Mouse (Mus musculus) liver, postnatal 0 days (tissue): ENCODE data around the gene Adprhl2. TPM values are rescaled to one million over a fixed set of nuclear protein-coding genes. Genes with fewer than 3 reads are reported as not detected.

ENCODE experiments used
- ATAC-seq: fragments of 200-750 bp; cut with Nextera tagmentation; 2 replicates; pipeline ENCODE4 v1.8.0; 2017; ENCODE audit warnings: mild to moderate bottlenecking, moderate library complexity
- DNase-seq: peaks from one replicate; pipeline ENCODE4 v3.0.0-alpha.2; 2016
- H3K27ac ChIP-seq: fragments of 300-500 bp; sonication (generic); 2 replicates; pipeline ENCODE4 v1.5.1; 2014; ENCODE audit warnings: antibody characterized with exemption, moderate library complexity, mild to moderate bottlenecking, low read depth
- H3K27me3 ChIP-seq: fragments of 300-500 bp; sonication (generic); 2 replicates; pipeline ENCODE4 v1.6.1; 2014; ENCODE audit warnings: low read length, control low read depth, mixed read lengths; ENCODE audit not compliant: insufficient read depth
- H3K36me3 ChIP-seq: fragments of 300-500 bp; sonication (generic); replicated peaks from 2 replicates; pipeline ENCODE4 v1.6.1; 2014; ENCODE audit warnings: mild to moderate bottlenecking, control low read depth, low read length, moderate library complexity, mixed read lengths; ENCODE audit not compliant: insufficient read depth
- H3K4me1 ChIP-seq: fragments of 300-500 bp; sonication (generic); 2 replicates; pipeline ENCODE4 v1.6.1; 2014; ENCODE audit warnings: antibody characterized with exemption, mild to moderate bottlenecking, control low read depth; ENCODE audit not compliant: insufficient read depth
- H3K4me2 ChIP-seq: fragments of 300-500 bp; sonication (generic); 2 replicates; pipeline ENCODE4 v1.6.1; 2014; ENCODE audit warnings: low read depth, mild to moderate bottlenecking, low read length, moderate library complexity, mixed read lengths
- H3K4me3 ChIP-seq: fragments of 300-500 bp; sonication (generic); 2 replicates; pipeline ENCODE4 v1.5.1; 2014; ENCODE audit warnings: low read depth, low read length
- H3K9ac ChIP-seq: fragments of 300-500 bp; sonication (generic); replicated peaks from 2 replicates; pipeline ENCODE4 v1.6.1; 2014; ENCODE audit warnings: mild to moderate bottlenecking, moderate library complexity
- H3K9me3 ChIP-seq: fragments of 300-500 bp; sonication (generic); 2 replicates; pipeline ENCODE4 v1.6.1; 2016; ENCODE audit warnings: mild to moderate bottlenecking, control low read depth, low read length, mixed read lengths
- CTCF ChIP-seq: sonication (generic); IDR thresholded peaks from 2 replicates; pipeline ENCODE4 v1.5.1; 2016; ENCODE audit warnings: antibody characterized with exemption, low read depth
- EP300 ChIP-seq: IDR thresholded peaks from 2 replicates; pipeline ENCODE4 v1.6.1; 2016; ENCODE audit warnings: antibody characterized with exemption, low read depth, mild to moderate bottlenecking
- WGBS: fragments of 180-500 bp; shearing (Covaris S2); extraction: QIAGEN DNeasy Blood & Tissue Kit; methylation state at CpG from one replicate; pipeline ENCODE4 v1.1.7; 2014; ENCODE audit not compliant: insufficient replicate concordance; 5-methylcytosine and 5-hydroxymethylcytosine counted together
- polyA plus RNA-seq: library from polyadenylated mRNA; unstranded; fragments of >200 nt; fragmentation: Nextera tagmentation; extraction: Ambion mirVana; gene quantifications from 2 replicates; pipeline ENCODE4 v1.2.1, GENCODE M21; 2015

Adprhl2 gene
- 31.9 and 34.3 TPM in 2 replicates for polyA plus RNA-seq

- peak; percentile 87 for ATAC-seq
- Histone ChIP-seq H3K9me3 (no peaks in the 10 kb centered on the region), H3K27ac (peak within 1 kb of the TSS; percentile 86), H3K4me3 (peak within 1 kb of the TSS; percentile 81), H3K4me2 (peak within 1 kb of the TSS; percentile 87), H3K36me3 (peaks cover 21% of the 10 kb centered on the region), H3K9ac (peak within 1 kb of the TSS; percentile 83), H3K4me1 (peaks cover 4% of the 10 kb centered on the region; the same call in 1 of the 2 replicates), H3K27me3 (peaks cover 2% of the 10 kb centered on the region; the same call in 1 of the 2 replicates)
- WGBS: under 1% methylated on average over 74 of the region's 80 CpGs
- peak; percentile 99 for DNase-seq
- TF ChIP-seq EP300 (no peak), CTCF (peak; percentile 100)
Observed at GRCm38 (mm10) chr4:126321111-126321853, at the start of gene Adprhl2. Gene Adprhl2, minus strand, starts transcription at chr4:126321703.

- no peak overlapping the region for H3K4me2 ChIP-seq
- no peak overlapping the region for H3K4me3 ChIP-seq
- 84% methylated on average over 1 of the region's 1 CpGs for WGBS
- H3K4me1 ChIP-seq: no peaks in the 10 kb centered on the region
- peak; percentile 74 for ATAC-seq
- no peak overlapping the region for H3K27ac ChIP-seq
- no peaks in the 10 kb centered on the region for H3K27me3 ChIP-seq
- DNase-seq: no peak
- no peaks in the 10 kb centered on the region for H3K9me3 ChIP-seq
- no peak for TF ChIP-seq EP300
- TF ChIP-seq CTCF: no peak
- peaks cover 13% of the 10 kb centered on the region; the same call in 1 of the 2 replicates for H3K36me3 ChIP-seq
- H3K9ac ChIP-seq: no peak overlapping the region
Observed at GRCm38 (mm10) chr4:126360069-126360468, 38.6 kb upstream of the Adprhl2 start.

GRCm38 (mm10) chr4:126343451-126343850, 21.9 kb upstream of the Adprhl2 start:
- ATAC-seq: no peak
- H3K4me3 ChIP-seq: no peak overlapping the region
- no peaks in the 10 kb centered on the region for H3K27me3 ChIP-seq
- H3K9me3 ChIP-seq: no peaks in the 10 kb centered on the region
- peaks cover 15% of the 10 kb centered on the region for H3K36me3 ChIP-seq
- no peak overlapping the region for H3K9ac ChIP-seq
- H3K4me2 ChIP-seq: no peak overlapping the region
- H3K4me1 ChIP-seq: peaks cover 2% of the 10 kb centered on the region; the same call in 1 of the 2 replicates
- DNase-seq: no peak
- WGBS: 64% methylated on average over 4 of the region's 4 CpGs
- H3K27ac ChIP-seq: peak overlapping the region; percentile 51; the same call in 1 of the 2 replicates
- TF ChIP-seq CTCF (no peak), EP300 (no peak)

GRCm38 (mm10) chr4:126339461-126339860, 18.0 kb upstream of the Adprhl2 start:
- WGBS: 47% methylated on average over 4 of the region's 4 CpGs
- Histone ChIP-seq H3K9ac (no peak overlapping the region), H3K9me3 (no peaks in the 10 kb centered on the region), H3K4me2 (no peak overlapping the region), H3K36me3 (peaks cover 1% of the 10 kb centered on the region; the same call in 1 of the 2 replicates), H3K27ac (no peak overlapping the region), H3K27me3 (no peaks in the 10 kb centered on the region), H3K4me3 (no peak overlapping the region), H3K4me1 (peaks cover 9% of the 10 kb centered on the region; the same call in 1 of the 2 replicates)
- DNase-seq (no peak), ATAC-seq (no peak)
- TF ChIP-seq CTCF (no peak), EP300 (no peak)

GRCm38 (mm10) chr4:126332358-126332757, 10.9 kb upstream of the Adprhl2 start:
- H3K4me1 ChIP-seq: peaks cover 5% of the 10 kb centered on the region; the same call in 1 of the 2 replicates
- H3K27me3 ChIP-seq: no peaks in the 10 kb centered on the region
- no peak overlapping the region for H3K9ac ChIP-seq
- ATAC-seq: no peak
- TF ChIP-seq CTCF (peak; percentile 62), EP300 (no peak)
- no peak overlapping the region for H3K27ac ChIP-seq
- H3K36me3 ChIP-seq: peaks cover 2% of the 10 kb centered on the region; the same call in 1 of the 2 replicates
- 51% methylated on average over 3 of the region's 3 CpGs for WGBS
- H3K4me3 ChIP-seq: no peak overlapping the region
- no peak overlapping the region for H3K4me2 ChIP-seq
- peak; percentile 61 for DNase-seq
- H3K9me3 ChIP-seq: no peaks in the 10 kb centered on the region

GRCm38 (mm10) chr4:126331751-126332150, 10.2 kb upstream of the Adprhl2 start:
- Histone ChIP-seq H3K27ac (no peak overlapping the region), H3K9ac (no peak overlapping the region), H3K4me1 (no peaks in the 10 kb centered on the region; the same call in 1 of the 2 replicates), H3K27me3 (no peaks in the 10 kb centered on the region), H3K36me3 (peaks cover 2% of the 10 kb centered on the region; the same call in 1 of the 2 replicates), H3K4me3 (no peak overlapping the region), H3K9me3 (no peaks in the 10 kb centered on the region), H3K4me2 (no peak overlapping the region)
- ATAC-seq: no peak
- 60% methylated on average over 1 of the region's 1 CpGs for WGBS
- no peak for DNase-seq
- no peak for TF ChIP-seq EP300
- TF ChIP-seq CTCF: no peak
